Mouse (Mus musculus) midbrain, embryonic 16.5 days (tissue): ENCODE results near the gene Pla2g2c. TPM values are rescaled to one million over a fixed set of nuclear protein-coding genes. Genes with fewer than 3 reads are reported as not detected.

Experiments used
- ATAC-seq: fragments of 200-750 bp; cut with Nextera tagmentation; 2 replicates; pipeline ENCODE4 v1.8.0; 2017; ENCODE audit warnings: moderate TSS enrichment
- H3K27ac ChIP-seq: fragments of 300-500 bp; sonication (generic); 2 replicates; pipeline ENCODE4 v1.5.1; 2014; ENCODE audit warnings: mild to moderate bottlenecking, low read length, mixed read lengths
- H3K27me3 ChIP-seq: fragments of 300-500 bp; sonication (generic); 2 replicates; pipeline ENCODE4 v1.6.1; 2014; ENCODE audit warnings: low read depth, low read length, mixed read lengths; ENCODE audit not compliant: control insufficient read depth, insufficient read depth
- H3K36me3 ChIP-seq: fragments of 300-500 bp; sonication (generic); 2 replicates; pipeline ENCODE4 v1.6.1; 2014; ENCODE audit warnings: mild to moderate bottlenecking, low read length, moderate library complexity, mixed read lengths; ENCODE audit not compliant: control insufficient read depth, insufficient read depth
- H3K4me1 ChIP-seq: fragments of 300-500 bp; sonication (generic); 2 replicates; pipeline ENCODE4 v1.6.1; 2014; ENCODE audit warnings: mild to moderate bottlenecking, low read length, mixed read lengths; ENCODE audit not compliant: control insufficient read depth, insufficient read depth
- H3K4me2 ChIP-seq: fragments of 300-500 bp; sonication (generic); 2 replicates; pipeline ENCODE4 v1.6.1; 2014; ENCODE audit warnings: mild to moderate bottlenecking, low read length, mixed read lengths
- H3K4me3 ChIP-seq: fragments of 300-500 bp; sonication (generic); 2 replicates; pipeline ENCODE4 v1.5.1; 2014; ENCODE audit warnings: low read depth, mild to moderate bottlenecking, low read length, moderate library complexity, mixed read lengths
- H3K9ac ChIP-seq: fragments of 300-500 bp; sonication (generic); 2 replicates; pipeline ENCODE4 v1.6.1; 2014; ENCODE audit warnings: low read depth, low read length, mixed read lengths
- H3K9me3 ChIP-seq: fragments of 300-500 bp; sonication (generic); replicated peaks from 2 replicates; pipeline ENCODE4 v1.6.1; 2014; ENCODE audit warnings: mild to moderate bottlenecking, low read length, mixed read lengths; ENCODE audit not compliant: control insufficient read depth, poor library complexity, severe bottlenecking
- WGBS: fragments of 180-500 bp; shearing (Covaris S2); extraction: QIAGEN DNeasy Blood & Tissue Kit; methylation state at CpG from one replicate; pipeline ENCODE4 v1.1.7; 2014; 5-methylcytosine and 5-hydroxymethylcytosine counted together
- polyA plus RNA-seq: library from polyadenylated mRNA; unstranded; fragments of >200 nt; fragmentation: Nextera tagmentation; extraction: Ambion mirVana; gene quantifications from 2 replicates; pipeline ENCODE4 v1.2.1, GENCODE M21; 2015

Pla2g2c gene
- polyA plus RNA-seq, 1 experiment from 2014 or later: 0.25 TPM

DNA sequence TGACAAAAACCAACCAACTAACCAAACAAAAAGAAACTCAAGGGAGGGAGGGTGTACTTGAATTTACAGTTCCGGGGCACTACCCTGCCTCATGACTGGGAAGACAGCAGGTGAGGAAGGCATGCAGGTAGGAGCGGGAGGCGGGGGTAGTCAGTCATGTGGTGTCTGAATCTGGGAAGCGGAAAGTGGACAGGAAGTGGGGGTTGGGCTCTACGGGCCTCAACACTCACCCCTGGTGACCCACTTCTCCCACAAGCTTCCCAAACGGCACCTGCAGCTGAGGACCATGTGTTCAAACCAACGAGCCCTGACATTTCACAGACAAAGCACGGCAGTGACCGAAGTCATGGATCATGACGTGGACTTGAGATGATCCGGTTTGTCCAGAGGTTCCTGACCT is 12.5 kb upstream of the Pla2g2c start:
- ATAC-seq: no peak
- no peaks in the 10 kb centered on the region for H3K27me3 ChIP-seq
- 92% methylated on average over 11 of the region's 11 CpGs for WGBS
- H3K9me3 ChIP-seq: no peaks in the 10 kb centered on the region
- no peak overlapping the region for H3K4me3 ChIP-seq
- H3K27ac ChIP-seq: no peak overlapping the region
- no peak overlapping the region for H3K4me2 ChIP-seq
- H3K9ac ChIP-seq: no peak overlapping the region
- no peaks in the 10 kb centered on the region; the same call in 1 of the 2 replicates for H3K4me1 ChIP-seq
- H3K36me3 ChIP-seq: no peaks in the 10 kb centered on the region

DNA sequence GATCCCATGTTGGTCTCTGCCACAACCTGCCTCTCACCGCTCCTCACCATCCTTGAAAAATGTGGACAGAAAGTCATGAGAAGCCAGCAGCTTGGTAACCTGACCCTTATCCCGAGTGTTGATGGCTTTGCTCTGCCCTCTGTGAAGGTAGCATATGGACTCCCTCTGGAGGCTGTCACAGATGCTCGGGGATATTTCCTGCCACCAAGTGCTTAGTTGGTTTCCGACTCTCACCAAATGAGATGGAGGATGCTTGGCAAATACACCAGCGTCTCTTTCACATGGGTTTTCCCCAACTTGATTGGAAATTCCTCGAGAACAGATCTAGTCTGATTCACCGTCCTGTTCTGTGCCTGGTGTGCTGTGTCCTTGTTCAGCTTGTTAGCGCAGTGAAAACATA is 12.0 kb upstream of the Pla2g2c start:
- no peaks in the 10 kb centered on the region for H3K9me3 ChIP-seq
- ATAC-seq: no peak
- 85% methylated on average over 8 of the region's 8 CpGs for WGBS

DNA sequence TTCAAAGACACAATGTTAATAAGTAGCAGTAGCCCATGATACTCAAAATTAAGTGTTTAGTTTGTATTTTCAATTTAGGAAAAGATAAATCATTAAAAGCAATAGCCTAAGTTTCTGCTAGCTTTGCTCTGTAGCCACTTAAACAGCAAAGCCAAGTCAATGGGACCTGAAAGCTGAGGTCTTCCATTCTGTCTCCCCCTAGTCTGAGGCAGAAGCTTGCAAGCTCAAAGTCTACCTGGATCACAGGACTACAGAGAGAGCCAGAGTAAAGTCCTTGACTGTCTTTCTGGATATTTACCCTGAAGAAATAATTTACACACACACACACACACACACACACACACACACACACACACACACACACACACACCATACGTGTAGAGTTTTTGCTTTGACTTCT is 10.4 kb upstream of the Pla2g2c start:
- Histone ChIP-seq H3K27ac (no peak overlapping the region), H3K4me3 (no peak overlapping the region), H3K4me2 (no peak overlapping the region), H3K9ac (no peak overlapping the region), H3K36me3 (no peaks in the 10 kb centered on the region), H3K9me3 (no peaks in the 10 kb centered on the region), H3K4me1 (no peaks in the 10 kb centered on the region; the same call in 1 of the 2 replicates), H3K27me3 (no peaks in the 10 kb centered on the region)
- 69% methylated on average over 1 of the region's 1 CpGs for WGBS
- no peak for ATAC-seq

More for the DNA sequence above, 12.0 kb upstream of the Pla2g2c start:
- Histone ChIP-seq H3K9ac (no peak overlapping the region), H3K4me1 (no peaks in the 10 kb centered on the region; the same call in 1 of the 2 replicates), H3K4me3 (no peak overlapping the region), H3K27ac (no peak overlapping the region), H3K27me3 (no peaks in the 10 kb centered on the region), H3K4me2 (no peak overlapping the region), H3K36me3 (no peaks in the 10 kb centered on the region)

DNA sequence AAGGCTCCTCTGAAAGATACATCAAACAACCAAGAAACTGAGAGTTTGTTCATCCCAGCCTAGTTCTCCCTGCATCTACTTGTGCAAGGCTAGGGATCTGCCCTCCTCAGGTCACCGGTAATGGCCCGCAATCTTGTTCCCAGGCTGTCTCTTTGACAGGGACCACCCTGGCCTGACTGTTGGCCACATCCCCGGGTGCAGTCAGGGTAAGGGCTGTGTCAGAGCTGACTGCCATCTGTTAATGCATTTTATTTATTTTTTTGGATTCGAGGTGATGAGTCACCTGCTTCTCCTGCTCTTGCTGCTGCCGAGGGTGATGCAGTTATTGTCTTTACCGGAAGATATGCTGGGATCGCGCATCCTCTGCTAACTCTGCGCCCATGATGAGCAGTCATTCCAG is 7.9 kb upstream of the Pla2g2c start:
- Histone ChIP-seq H3K4me3 (no peak overlapping the region), H3K4me2 (no peak overlapping the region), H3K27ac (no peak overlapping the region), H3K9ac (no peak overlapping the region), H3K4me1 (no peaks in the 10 kb centered on the region), H3K36me3 (no peaks in the 10 kb centered on the region), H3K27me3 (no peaks in the 10 kb centered on the region), H3K9me3 (no peaks in the 10 kb centered on the region)
- no peak for ATAC-seq
- 93% methylated on average over 9 of the region's 9 CpGs for WGBS

- H3K4me2 ChIP-seq: no peak overlapping the region
- no peak for ATAC-seq
- 88% methylated on average over 5 of the region's 5 CpGs for WGBS
- H3K27me3 ChIP-seq: no peaks in the 10 kb centered on the region
- no peaks in the 10 kb centered on the region for H3K9me3 ChIP-seq
- no peaks in the 10 kb centered on the region for H3K36me3 ChIP-seq
- H3K9ac ChIP-seq: no peak overlapping the region
- no peak overlapping the region for H3K4me3 ChIP-seq
- no peaks in the 10 kb centered on the region; the same call in 1 of the 2 replicates for H3K4me1 ChIP-seq
- no peak overlapping the region for H3K27ac ChIP-seq
These were observed 5.9 kb upstream of the Pla2g2c start for GRCm38 (mm10) chr4:138718586-138719263.

GRCm38 (mm10) chr4:138719264-138719596 is 5.4 kb upstream of the Pla2g2c start:
- Histone ChIP-seq H3K27me3 (no peaks in the 10 kb centered on the region), H3K4me1 (peaks cover 5% of the 10 kb centered on the region), H3K9me3 (no peaks in the 10 kb centered on the region), H3K9ac (no peak overlapping the region), H3K27ac (no peak overlapping the region), H3K4me2 (no peak overlapping the region), H3K4me3 (no peak overlapping the region), H3K36me3 (no peaks in the 10 kb centered on the region)
- ATAC-seq: no peak
- WGBS: 74% methylated on average over 5 of the region's 5 CpGs

- H3K27me3 ChIP-seq: no peaks in the 10 kb centered on the region
- ATAC-seq: no peak
These were observed 905 bp upstream of the Pla2g2c start for GRCm38 (mm10) chr4:138723493-138724281.

DNA sequence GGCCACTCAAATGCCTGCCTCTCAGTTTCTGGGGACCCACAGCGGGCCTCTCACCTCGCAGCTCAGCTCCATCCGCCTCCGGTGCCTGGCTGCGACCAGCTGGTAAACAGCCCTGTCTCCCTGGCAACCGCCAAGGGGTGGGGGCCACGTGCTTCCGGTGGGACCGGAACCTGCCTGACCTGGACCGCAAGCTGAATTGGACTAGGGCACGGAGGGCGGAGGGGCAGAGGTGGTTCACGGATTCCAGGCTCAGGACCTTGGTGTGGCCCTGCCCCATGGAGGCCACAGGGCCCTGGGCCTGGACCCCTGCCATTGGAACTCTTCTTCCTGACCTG is 502 bp downstream of the Pla2g2c start:
- Histone ChIP-seq H3K9me3 (no peaks in the 10 kb centered on the region), H3K4me1 (peaks cover 21% of the 10 kb centered on the region), H3K4me2 (peak overlapping the region; percentile 61), H3K36me3 (no peaks in the 10 kb centered on the region), H3K27ac (no peak overlapping the region; the same call in 1 of the 2 replicates), H3K4me3 (peak overlapping the region; percentile 29), H3K9ac (peak overlapping the region; percentile 65), H3K27me3 (no peaks in the 10 kb centered on the region)
- 6% methylated on average over 13 of the region's 13 CpGs for WGBS
- ATAC-seq: peak; percentile 81

More at GRCm38 (mm10) chr4:138723493-138724281, 905 bp upstream of the Pla2g2c start:
- no peaks in the 10 kb centered on the region for H3K9me3 ChIP-seq
- 75% methylated on average over 15 of the region's 15 CpGs for WGBS
- peaks cover 18% of the 10 kb centered on the region for H3K4me1 ChIP-seq
- H3K9ac ChIP-seq: no peak overlapping the region
- no peak overlapping the region for H3K4me2 ChIP-seq
- H3K27ac ChIP-seq: no peak overlapping the region
- no peaks in the 10 kb centered on the region for H3K36me3 ChIP-seq
- no peak overlapping the region for H3K4me3 ChIP-seq

- WGBS: 85% methylated on average over 5 of the region's 5 CpGs
These were observed 1.2 kb downstream of the Pla2g2c start for GRCm38 (mm10) chr4:138725751-138726150.

More at GRCm38 (mm10) chr4:138725751-138726150, 1.2 kb downstream of the Pla2g2c start:
- H3K4me1 ChIP-seq: peaks cover 21% of the 10 kb centered on the region
- ATAC-seq: no peak
- H3K4me2 ChIP-seq: no peak overlapping the region
- no peak overlapping the region for H3K9ac ChIP-seq
- H3K9me3 ChIP-seq: no peaks in the 10 kb centered on the region
- H3K27ac ChIP-seq: no peak overlapping the region
- H3K4me3 ChIP-seq: no peak overlapping the region
- H3K27me3 ChIP-seq: no peaks in the 10 kb centered on the region
- H3K36me3 ChIP-seq: no peaks in the 10 kb centered on the region
